Mouse (Mus musculus): ENCODE measurements around the gene Ccdc3.

GRCm38 (mm10) chr2:5215252-5215815 is 77.8 kb downstream of the Ccdc3 start:
- no peak for TF ChIP-seq POLR2A (IDR thresholded peaks at IDR 0.05; ENCODE audit: control insufficient read depth, low read depth, low read length)
- no peak for TF ChIP-seq CTCF (IDR thresholded peaks at IDR 0.05; ENCODE audit: control insufficient read depth, insufficient read depth, insufficient replicate concordance, low read depth, low read length)

Data from testis, adult 2 months (tissue).